Mouse (Mus musculus): ENCODE data around the gene Cox17. TPM values are rescaled to one million over a fixed set of nuclear protein-coding genes. Genes with fewer than 3 reads are reported as not detected.
"Not testable (repeated sequence)": the region's sequence is repeated elsewhere in the genome, so short reads cannot be mapped to it uniquely, and the experiment has no call there.

Cox17 gene
- polyA plus RNA-seq, 1 experiment from 2014 or later: 116 TPM

DNA sequence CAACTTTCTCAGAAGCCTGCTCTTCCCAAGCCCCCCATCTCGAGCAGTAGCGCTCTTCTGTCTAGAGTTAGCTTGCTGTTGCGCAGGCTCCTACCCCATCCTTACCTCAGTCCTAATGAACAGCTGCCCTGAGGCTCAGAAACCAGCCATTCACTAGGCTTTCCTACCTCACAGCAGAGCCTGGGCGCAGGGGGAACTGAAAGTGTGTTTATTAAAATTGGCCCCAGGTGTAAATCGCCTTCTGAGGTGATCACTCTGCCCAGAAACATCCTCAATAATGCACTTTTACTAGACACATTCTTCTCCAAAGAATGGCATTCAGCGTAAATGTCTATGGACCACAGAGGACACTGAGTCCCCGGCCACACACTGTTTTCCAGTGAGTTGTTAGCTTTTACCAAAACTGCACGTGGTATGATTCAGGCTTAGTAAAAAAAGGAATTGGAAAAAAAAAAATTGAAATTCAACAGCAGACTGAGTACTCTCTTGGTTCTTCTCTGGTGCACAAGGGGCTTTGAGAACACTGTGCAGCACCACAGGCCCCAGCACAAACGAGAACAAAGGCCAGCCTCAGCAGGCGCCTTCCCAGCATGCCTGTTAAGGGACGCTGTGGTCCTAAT is 19.9 kb upstream of the Cox17 start:
- Histone ChIP-seq H3K27ac (no peak overlapping the region), H3K9me3 (replicated peaks) (0 out of 2 replicates have a peak, but pooled peaks cover 3% of the 10 kb centered on the region), H3K4me3 (no peak overlapping the region), H3K36me3 (no peaks in the 10 kb centered on the region), H3K4me2 (replicated peaks) (no peak overlapping the region), H3K9ac (no peak overlapping the region), H3K4me1 (no peaks in the 10 kb centered on the region), H3K27me3 (no peaks in the 10 kb centered on the region)
- ATAC-seq (ENCODE audit: low FRiP score): no peak
- WGBS: 84% methylated on average over 11 of the region's 11 CpGs

DNA sequence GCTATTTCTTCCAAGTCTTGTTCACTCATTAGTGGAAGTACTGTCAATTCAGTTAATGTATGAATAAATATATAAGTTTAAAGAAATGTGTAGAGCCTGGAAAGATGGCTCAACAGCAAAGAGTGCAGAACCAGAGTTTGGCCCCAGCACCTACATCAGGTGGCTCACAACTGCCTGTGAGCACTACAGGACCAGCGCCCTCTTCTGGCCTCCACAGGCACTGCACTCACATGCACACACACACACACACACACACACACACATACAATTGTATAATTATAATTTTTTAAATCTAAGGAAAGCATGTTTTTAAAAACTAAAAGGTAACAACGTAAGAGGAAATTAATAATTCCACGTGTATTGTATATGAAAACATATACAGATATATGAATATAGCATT is 17.5 kb upstream of the Cox17 start:
- Histone ChIP-seq H3K27me3 (no peaks in the 10 kb centered on the region), H3K9ac (no peak overlapping the region), H3K4me2 (replicated peaks) (no peak overlapping the region), H3K4me1 (no peaks in the 10 kb centered on the region), H3K9me3 (replicated peaks) (0 out of 2 replicates have a peak, but pooled peaks cover 3% of the 10 kb centered on the region), H3K27ac (no peak overlapping the region), H3K36me3 (no peaks in the 10 kb centered on the region), H3K4me3 (no peak overlapping the region)
- no peak for ATAC-seq (ENCODE audit: low FRiP score)
- WGBS: 87% methylated on average over 3 of the region's 3 CpGs

DNA sequence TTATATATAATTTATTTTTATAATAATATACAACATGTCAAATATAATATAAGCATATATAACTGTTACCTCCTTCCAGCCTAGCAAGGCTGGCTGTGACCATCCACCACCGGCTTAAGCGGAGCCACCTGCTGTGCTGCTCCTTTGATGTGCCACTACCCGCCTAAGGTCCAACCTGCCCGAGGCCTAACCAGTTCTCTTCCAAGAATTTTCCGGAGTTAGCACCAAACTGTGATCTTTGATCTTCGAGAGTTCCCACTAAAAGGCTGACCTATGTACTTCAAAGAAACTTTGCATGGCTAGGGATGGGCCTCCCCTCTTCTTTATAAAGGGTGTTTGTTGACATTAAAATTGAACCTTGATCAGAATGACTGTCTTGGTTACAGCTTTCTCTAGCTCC is 12.4 kb upstream of the Cox17 start:
- no peak overlapping the region for H3K27ac ChIP-seq
- 50% methylated on average over 6 of the region's 6 CpGs for WGBS
- no peak overlapping the region for H3K4me2 ChIP-seq (replicated peaks)
- 0 out of 2 replicates have a peak, but pooled peaks cover under 1% of the 10 kb centered on the region for H3K9me3 ChIP-seq (replicated peaks)
- H3K4me3 ChIP-seq: no peak overlapping the region
- no peaks in the 10 kb centered on the region for H3K4me1 ChIP-seq
- no peaks in the 10 kb centered on the region for H3K36me3 ChIP-seq
- ATAC-seq (ENCODE audit: low FRiP score): no peak
- no peak overlapping the region for H3K9ac ChIP-seq
- H3K27me3 ChIP-seq: no peaks in the 10 kb centered on the region

DNA sequence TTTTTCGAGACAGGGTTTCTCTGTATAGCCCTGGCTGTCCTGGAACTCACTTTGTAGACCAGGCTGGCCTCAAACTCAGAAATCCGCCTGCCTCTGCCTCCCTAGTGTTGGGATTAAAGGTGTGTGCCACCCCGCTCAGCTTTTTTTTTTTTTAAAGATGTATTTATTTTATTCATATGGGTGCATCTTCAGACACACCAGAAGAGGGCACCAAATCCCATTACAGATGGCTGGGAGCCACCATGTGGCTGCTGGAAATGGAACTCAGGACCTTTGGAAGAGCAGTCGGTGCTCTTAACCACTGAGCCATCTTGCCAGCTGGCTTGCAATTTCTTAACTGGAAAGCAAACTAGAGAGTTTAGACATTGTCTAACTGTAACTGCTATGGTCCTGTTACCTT is 8.7 kb upstream of the Cox17 start:
- not testable (repeated sequence) for H3K9me3 ChIP-seq (replicated peaks); ATAC-seq (ENCODE audit: low FRiP score); H3K9ac ChIP-seq; H3K36me3 ChIP-seq; H3K4me1 ChIP-seq; H3K4me3 ChIP-seq; H3K27me3 ChIP-seq; H3K4me2 ChIP-seq (replicated peaks); H3K27ac ChIP-seq
- WGBS: 88% methylated on average over 4 of the region's 4 CpGs

DNA sequence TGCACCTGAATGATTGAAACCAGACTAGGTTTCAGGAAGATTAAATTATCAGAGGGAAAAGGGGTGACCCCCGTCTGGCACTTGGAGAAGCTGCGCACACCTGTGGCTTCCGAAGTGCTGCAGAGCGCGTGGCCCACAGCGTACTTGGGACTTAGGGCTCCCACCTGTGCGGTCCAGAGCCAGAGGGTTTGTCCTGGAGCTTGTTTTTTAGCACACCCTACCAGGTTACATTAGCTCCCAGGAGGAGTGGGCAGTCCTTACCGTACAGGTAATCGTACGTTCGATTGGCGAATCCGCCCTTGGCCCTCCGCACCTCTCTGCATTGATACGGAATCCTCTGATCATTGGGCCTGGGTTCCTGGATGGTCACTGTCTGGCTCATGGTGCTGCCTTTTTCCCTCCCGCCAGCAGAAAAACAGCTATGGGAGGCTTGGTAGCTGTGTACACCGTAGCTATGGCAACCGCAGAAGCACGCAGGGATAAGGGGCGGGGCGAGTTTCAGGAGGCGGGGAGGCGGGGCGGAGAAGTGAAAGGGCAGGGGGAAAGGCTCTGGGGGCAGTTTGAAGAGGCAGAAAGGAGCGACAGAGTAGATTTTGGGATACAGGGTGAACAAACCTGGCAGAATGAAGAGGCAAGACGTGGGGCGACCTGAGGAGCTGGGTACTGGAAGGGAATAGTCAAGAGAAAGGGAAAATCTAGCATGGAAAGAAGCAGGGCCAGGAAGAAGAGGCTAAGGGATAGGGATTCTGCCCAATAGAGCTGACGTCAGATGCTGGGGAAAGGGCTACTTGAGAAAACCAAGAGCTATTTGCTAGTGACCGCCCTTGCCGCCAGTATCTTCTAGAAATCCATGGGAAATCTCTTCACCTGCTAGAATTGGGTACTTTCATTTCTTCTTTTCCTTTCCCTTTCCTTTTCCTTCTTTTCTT is 5.1 kb upstream of the Cox17 start, which contains the start of gene Maats1:
TSS of gene Maats1 (minus strand) at position 748 of the 929 bp plus-strand sequence.
- H3K36me3 ChIP-seq: no peaks in the 10 kb centered on the region
- peak within 1 kb of the TSS; percentile 56 for H3K9ac ChIP-seq
- ATAC-seq (ENCODE audit: low FRiP score): peak; percentile 92
- peaks cover 8% of the 10 kb centered on the region for H3K4me1 ChIP-seq
- no peaks in the 10 kb centered on the region for H3K27me3 ChIP-seq
- WGBS: 9% methylated on average over 30 of the region's 30 CpGs
- no peak within 1 kb of the TSS; the same call in 1 of the 2 replicates for H3K27ac ChIP-seq
- H3K4me3 ChIP-seq: peak within 1 kb of the TSS; percentile 37
- no peaks in the 10 kb centered on the region for H3K9me3 ChIP-seq (replicated peaks)
- peak within 1 kb of the TSS; percentile 72 for H3K4me2 ChIP-seq (replicated peaks)

DNA sequence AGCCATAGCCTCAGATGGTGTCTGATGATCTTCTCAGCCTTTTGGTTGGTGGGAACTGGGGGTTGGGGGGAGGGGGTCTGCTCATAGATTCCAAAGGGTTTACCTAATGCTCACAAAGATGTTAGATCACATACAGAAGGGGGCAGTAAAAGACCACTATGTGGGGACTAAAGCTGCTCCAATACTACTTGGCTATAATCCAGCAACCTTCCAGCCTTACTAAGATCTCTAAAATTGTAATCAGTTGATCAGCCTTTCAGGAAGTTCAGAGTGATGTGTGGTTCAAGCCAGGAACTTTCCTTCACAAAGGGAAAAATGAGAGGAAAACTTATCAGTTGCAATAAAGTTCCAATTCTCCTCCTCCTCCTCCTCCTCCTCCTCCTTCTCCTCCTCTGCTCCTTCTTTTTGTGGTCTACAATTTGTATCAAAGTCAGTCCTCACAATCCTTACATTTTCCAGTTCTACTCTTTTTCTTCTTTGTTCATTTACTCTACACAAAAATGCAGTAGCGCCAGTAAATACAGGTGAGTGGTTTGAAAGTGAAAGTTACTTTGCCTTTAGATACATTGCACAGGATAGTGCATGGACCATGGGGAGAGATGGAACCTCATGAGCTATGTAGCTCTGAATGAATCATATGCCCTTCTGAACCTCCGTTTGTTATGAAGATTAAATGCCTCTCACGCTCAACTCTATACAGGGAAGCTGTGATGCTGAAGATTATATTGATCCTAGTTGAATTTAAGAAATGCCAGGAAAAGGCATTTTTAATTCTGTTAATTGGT is 1.7 kb upstream of the Cox17 start:
- Histone ChIP-seq H3K27ac (no peak overlapping the region), H3K27me3 (no peaks in the 10 kb centered on the region), H3K9ac (no peak overlapping the region), H3K9me3 (replicated peaks) (no peaks in the 10 kb centered on the region), H3K4me2 (replicated peaks) (no peak overlapping the region), H3K36me3 (peaks cover 6% of the 10 kb centered on the region), H3K4me1 (peaks cover 19% of the 10 kb centered on the region), H3K4me3 (no peak overlapping the region)
- ATAC-seq (ENCODE audit: low FRiP score): no peak
- 80% methylated on average over 3 of the region's 3 CpGs for WGBS

DNA sequence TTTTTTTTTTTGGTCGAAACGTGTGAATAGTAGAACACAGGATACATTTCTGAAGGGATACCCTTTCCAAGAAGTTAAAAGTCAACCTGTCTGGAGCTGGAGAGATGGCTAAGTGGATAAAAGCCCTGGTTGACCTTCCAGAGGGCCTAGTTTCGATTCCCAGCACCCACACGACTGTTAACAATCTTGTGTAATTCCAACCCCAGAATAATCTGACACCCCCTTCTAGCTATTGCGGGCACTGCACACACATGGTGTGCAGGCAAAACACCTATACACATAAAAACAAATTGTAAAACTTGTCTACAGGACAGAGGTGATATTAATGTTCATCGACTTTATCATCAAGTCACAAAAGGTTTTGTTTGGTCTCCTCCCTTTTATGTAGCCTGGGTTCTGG is 797 bp downstream of the Cox17 start:
- peak overlapping the region; percentile 74 for H3K9ac ChIP-seq
- H3K9me3 ChIP-seq (replicated peaks): no peaks in the 10 kb centered on the region
- ATAC-seq (ENCODE audit: low FRiP score): no peak
- H3K36me3 ChIP-seq: peaks cover 22% of the 10 kb centered on the region
- H3K27me3 ChIP-seq: no peaks in the 10 kb centered on the region
- no peak overlapping the region for H3K27ac ChIP-seq
- peaks cover 10% of the 10 kb centered on the region for H3K4me1 ChIP-seq
- peak overlapping the region; percentile 69 for H3K4me2 ChIP-seq (replicated peaks)
- peak overlapping the region; percentile 60 for H3K4me3 ChIP-seq
- 59% methylated on average over 6 of the region's 6 CpGs for WGBS

DNA sequence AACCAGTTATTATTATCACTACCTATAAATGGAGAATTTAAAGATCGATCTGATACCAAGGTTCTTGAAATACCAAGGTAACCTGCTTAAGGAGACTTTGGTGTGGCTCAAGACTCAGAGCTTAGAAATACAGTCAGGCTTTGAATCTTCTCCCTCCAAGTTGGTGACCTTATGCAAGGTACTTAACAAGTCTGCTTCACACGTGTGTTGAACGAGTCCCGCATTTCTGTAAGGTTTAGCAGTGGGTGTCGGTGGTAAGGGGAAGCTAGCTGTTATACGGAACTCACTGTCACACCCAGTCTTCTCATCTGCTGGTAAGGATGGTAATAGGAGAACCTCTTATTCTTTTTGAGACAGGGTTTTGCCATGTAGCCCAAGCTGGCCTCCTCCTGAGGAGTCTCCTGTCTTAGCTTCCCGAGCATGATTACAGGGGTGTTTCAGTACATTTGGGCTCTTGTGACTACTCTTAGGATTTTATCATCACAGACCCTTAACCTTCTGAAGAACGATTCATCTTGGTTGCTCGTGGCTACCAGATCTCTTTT is 1.5 kb downstream of the Cox17 start:
- Histone ChIP-seq H3K27me3 (no peaks in the 10 kb centered on the region), H3K4me1 (peaks cover 10% of the 10 kb centered on the region), H3K36me3 (peaks cover 22% of the 10 kb centered on the region), H3K4me3 (no peak overlapping the region), H3K27ac (no peak overlapping the region), H3K9ac (no peak overlapping the region), H3K4me2 (replicated peaks) (no peak overlapping the region), H3K9me3 (replicated peaks) (no peaks in the 10 kb centered on the region)
- no peak for ATAC-seq (ENCODE audit: low FRiP score)
- WGBS: 90% methylated on average over 9 of the region's 9 CpGs

DNA sequence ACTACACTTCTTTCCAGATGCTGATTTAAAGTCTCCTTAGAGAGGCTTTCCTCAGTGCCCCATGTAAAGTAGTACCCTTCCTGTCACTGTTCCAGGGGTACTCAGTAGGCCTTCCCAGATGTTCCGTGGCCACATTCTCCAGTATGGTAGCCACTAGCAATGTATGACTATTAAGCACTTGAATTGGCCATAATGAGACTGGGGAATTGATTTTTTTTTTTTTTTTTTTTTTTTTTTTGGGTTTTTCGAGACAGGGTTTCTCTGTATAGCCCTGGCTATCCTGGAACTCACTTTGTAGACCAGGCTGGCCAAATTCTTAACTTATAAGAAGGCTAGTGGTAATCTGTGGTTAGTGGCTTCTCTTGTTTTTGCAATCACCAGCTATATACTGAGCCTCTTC is 3.1 kb downstream of the Cox17 start:
- Histone ChIP-seq H3K9ac (no peak overlapping the region), H3K9me3 (replicated peaks) (no peaks in the 10 kb centered on the region), H3K36me3 (peaks cover 29% of the 10 kb centered on the region), H3K27me3 (no peaks in the 10 kb centered on the region), H3K27ac (no peak overlapping the region), H3K4me3 (no peak overlapping the region), H3K4me1 (peaks cover 10% of the 10 kb centered on the region), H3K4me2 (replicated peaks) (no peak overlapping the region)
- 78% methylated on average over 2 of the region's 2 CpGs for WGBS
- no peak for ATAC-seq (ENCODE audit: low FRiP score)

DNA sequence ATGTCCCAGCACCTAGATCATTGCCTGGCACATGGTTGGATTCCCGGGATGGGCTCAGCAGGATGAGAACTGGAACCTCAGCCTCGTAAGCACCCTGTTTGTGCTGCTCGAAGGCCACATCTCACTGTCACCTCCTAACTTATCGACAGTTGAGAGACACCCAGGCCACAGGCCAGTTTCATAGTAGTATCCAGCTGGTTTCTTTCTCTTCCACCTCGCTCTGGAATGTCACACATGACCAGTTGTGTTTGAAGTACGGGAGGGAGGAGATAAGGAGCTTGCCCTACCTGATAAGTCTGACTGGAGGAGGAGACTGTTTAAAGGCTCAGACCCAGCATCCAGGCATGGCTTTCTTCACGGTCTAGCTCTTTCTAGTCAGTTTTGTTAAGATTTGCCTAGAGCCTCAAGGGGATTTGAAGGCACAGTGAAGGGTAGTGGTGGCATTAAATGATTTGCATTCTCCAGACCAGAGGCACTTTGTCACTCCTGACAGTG is 3.6 kb downstream of the Cox17 start:
- 86% methylated on average over 7 of the region's 7 CpGs for WGBS
- ATAC-seq (ENCODE audit: low FRiP score): no peak

DNA sequence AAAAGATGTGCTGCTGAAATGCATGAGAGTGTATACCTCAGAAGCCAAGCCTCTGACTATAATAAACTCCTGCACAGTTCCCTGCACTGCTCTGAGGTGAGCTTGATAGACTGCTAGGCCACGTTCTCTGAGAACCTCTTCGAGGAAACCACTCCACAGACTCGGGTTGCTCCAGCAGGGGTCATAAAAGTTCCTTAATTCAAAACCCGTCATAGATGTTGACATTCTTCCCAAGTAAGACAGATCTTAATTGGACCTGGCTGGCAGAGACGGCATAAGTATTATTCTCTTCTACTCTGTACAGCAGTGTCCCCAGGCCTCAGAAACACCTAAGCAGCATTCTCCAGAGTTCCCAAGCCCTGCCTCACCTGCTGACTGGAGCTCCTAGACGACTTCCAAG is 4.1 kb downstream of the Cox17 start:
- WGBS: 89% methylated on average over 6 of the region's 6 CpGs
- Histone ChIP-seq H3K9me3 (replicated peaks) (no peaks in the 10 kb centered on the region), H3K9ac (no peak overlapping the region), H3K4me3 (no peak overlapping the region), H3K27ac (no peak overlapping the region), H3K27me3 (no peaks in the 10 kb centered on the region), H3K4me1 (peaks cover 10% of the 10 kb centered on the region), H3K36me3 (peaks cover 29% of the 10 kb centered on the region), H3K4me2 (replicated peaks) (no peak overlapping the region)
- ATAC-seq (ENCODE audit: low FRiP score): no peak

More for the DNA sequence above, 3.6 kb downstream of the Cox17 start:
- Histone ChIP-seq H3K9me3 (replicated peaks) (no peaks in the 10 kb centered on the region), H3K27me3 (no peaks in the 10 kb centered on the region), H3K36me3 (peaks cover 29% of the 10 kb centered on the region), H3K9ac (no peak overlapping the region), H3K4me2 (replicated peaks) (no peak overlapping the region), H3K4me1 (peaks cover 10% of the 10 kb centered on the region), H3K27ac (no peak overlapping the region), H3K4me3 (no peak overlapping the region)

DNA sequence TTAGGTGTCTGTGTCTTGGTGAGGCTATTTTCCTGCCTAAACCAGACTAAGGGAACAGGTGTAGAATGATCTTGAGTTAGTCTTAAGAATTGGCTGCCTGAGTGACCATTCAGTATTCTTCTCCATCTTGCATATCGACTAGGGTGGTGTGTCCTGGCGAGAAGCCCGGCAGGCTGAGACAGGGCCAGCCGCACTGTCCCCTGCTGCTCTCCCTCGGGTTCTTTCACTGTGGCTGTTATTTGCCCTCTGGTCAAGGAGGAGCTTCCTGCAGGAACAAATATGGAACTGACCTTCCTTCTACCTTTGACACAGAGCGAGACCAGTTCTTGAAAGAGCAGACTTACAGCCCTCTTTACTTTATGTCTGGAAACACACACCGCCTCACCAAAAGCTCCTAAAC is 5.2 kb downstream of the Cox17 start:
- Histone ChIP-seq H3K27me3 (no peaks in the 10 kb centered on the region), H3K27ac (no peak overlapping the region), H3K4me2 (replicated peaks) (no peak overlapping the region), H3K36me3 (peaks cover 29% of the 10 kb centered on the region), H3K9me3 (replicated peaks) (no peaks in the 10 kb centered on the region), H3K4me3 (no peak overlapping the region), H3K9ac (no peak overlapping the region), H3K4me1 (peaks cover 10% of the 10 kb centered on the region)
- no peak for ATAC-seq (ENCODE audit: low FRiP score)
- WGBS: 92% methylated on average over 7 of the region's 7 CpGs
